Mouse (Mus musculus) Patski (cell line): ENCODE measurements at regions not wholly inside any gene's neighbourhood (a gene's known extent, or its start where the extent isn't known, plus 50 kb on each side); places are given as distances from the start of the nearest gene placed in this dataset.

Experiments
- ATAC-seq: fragments of 100-300 bp; one replicate; pipeline ENCODE4 v1.8.0; 2021
- CTCF ChIA-PET: fragments of 350-600 bp; sonication (Branson Sonifier 250); formaldehyde crosslinking; loops from one replicate; lab custom pipeline; 2022; ENCODE audit warnings: inconsistent platforms; lab: Charles Lee
- POLR2A ChIA-PET: fragments of 350-600 bp; sonication (Branson Sonifier 250); formaldehyde crosslinking; loops from one replicate; lab custom pipeline; 2022; ENCODE audit warnings: antibody characterized with exemption, inconsistent platforms; lab: Charles Lee
- DNase-seq: peaks from one replicate; pipeline ENCODE4 v3.0.0-alpha.2; 2011; ENCODE audit warnings: low read depth, low spot score
- H3K27me3 ChIP-seq: fragments of 371-371 bp; one replicate; pipeline ENCODE4 v1.5.1; 2021
- CTCF ChIP-seq: fragments of 100-300 bp; IDR thresholded peaks from one replicate; pipeline ENCODE4 v1.5.1; 2021
- in situ Hi-C: fragments of 300-500 bp; cut with MboI; formaldehyde crosslinking; loops from 3 replicates; pipeline ENCODE4 v1.11.1; 2018; ENCODE audit warnings: low pct_unique_long_range_greater_than_20kb, mixed read lengths

GRCm38 (mm10) chr9:85414391-85414790, 87.2 kb upstream of the Tent5a start:
- peaks cover 5% of the 10 kb centered on the region for H3K27me3 ChIP-seq
- in situ Hi-C loops, result no loop called here
- ATAC-seq (no peak), DNase-seq (no peak)
- TF ChIP-seq CTCF, result no peak
- CTCF ChIA-PET, result no interaction called here
- POLR2A ChIA-PET, result no interaction called here

GRCm38 (mm10) chr9:85413813-85414212, 86.7 kb upstream of the Tent5a start:
- DNase-seq (no peak), ATAC-seq (no peak)
- TF ChIP-seq CTCF, result no peak
- H3K27me3 ChIP-seq, result peaks cover 5% of the 10 kb centered on the region
- ChIA-PET POLR2A (no interaction called here), CTCF (no interaction called here)
- in situ Hi-C loops, result no loop called here

DNA sequence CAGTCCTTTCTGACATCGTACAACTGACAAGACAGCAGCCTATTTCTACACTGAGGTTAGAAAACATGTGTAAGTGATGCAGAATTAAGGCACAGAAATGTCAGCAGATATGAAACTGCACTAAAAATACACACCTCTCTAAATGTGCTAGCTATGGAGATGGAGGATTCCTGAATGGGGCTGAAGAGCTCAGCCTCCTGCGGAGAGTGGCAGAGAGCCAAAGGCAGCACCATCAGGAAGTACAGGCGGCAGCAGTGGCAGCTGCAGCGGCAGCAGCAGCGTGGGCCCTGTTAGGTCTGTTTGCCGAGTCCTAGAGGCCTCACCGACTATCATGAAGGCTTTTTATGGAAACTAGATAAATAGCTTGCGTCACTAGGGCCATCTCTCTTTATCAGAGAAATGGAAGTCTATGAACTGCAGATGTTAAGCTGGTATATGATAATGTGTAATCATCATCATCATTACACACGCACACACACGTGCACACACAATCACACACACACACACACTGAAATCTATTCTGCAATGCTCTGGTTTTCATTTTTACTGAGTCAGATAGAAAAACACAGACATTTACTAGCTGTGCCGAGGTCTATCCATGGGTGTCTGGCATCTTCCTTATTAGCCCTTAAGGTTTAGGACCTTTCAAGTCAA, 83.6 kb upstream of the Tent5a start:
- POLR2A ChIA-PET, result no interaction called here
- CTCF ChIA-PET, result interaction anchor here (1.4 kb wide), 1 partner anchor 13 kb away, joined by 6 read pairs; no protein-coding TSS in a partner anchor
- H3K27me3 ChIP-seq, result peaks cover 5% of the 10 kb centered on the region
- ATAC-seq (peak; percentile 60), DNase-seq (no peak)
- in situ Hi-C loops, result no loop called here
- TF ChIP-seq CTCF, result no peak

DNA sequence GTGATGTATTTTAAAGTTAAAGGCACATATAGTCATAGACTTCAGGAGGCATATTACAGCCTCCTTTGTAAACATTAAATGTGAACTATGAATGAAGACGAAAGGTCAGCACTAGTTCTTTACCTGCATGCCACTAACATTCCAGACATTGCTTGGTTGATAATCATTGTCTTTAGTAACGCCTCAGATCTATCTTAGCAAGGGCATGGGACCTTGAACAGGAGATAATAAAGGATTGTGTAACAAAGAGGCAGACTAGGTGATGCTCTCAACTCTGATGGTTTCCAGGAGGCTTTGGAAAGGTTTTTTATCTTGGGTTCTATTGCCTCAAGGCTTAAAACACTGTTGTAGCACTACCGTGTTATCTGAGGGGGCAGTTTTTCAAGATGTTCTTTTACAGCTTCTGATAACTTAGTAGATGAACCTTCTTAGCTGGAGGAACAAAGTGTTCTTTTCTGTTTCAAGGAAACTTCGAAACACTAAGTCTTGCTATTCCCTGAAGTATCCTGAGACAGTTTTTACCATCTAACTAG, 82.9 kb upstream of the Tent5a start:
- H3K27me3 ChIP-seq, result peaks cover 5% of the 10 kb centered on the region
- no peak for TF ChIP-seq CTCF
- ATAC-seq, result no peak
- CTCF ChIA-PET, result interaction anchor here (1.4 kb wide), 2 partner anchors 12 to 35 kb away, joined by 3 to 6 read pairs; no protein-coding TSS in a partner anchor
- no peak for DNase-seq
- in situ Hi-C loops, result no loop called here
- POLR2A ChIA-PET, result no interaction called here

DNA sequence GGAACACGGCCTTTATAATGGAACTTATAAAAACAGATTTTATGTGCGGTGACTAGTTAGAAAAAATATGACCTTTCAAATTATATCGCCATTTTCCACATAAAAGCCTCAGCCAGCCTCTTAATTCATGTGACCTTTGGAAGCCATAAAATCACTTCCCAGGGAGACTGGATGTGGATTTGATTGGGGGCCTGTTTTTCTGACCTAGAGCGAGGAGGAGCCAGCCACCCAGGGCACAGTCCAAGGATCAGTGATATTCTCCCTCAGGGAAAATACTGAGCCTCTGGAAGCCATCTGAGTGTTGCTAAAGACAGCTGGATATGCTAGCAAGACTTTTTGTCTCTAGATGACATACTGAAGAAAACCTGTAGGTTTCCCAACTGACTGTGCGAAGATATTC, 81.3 kb upstream of the Tent5a start:
- ATAC-seq, result no peak
- no peaks in the 10 kb centered on the region for H3K27me3 ChIP-seq
- ChIA-PET CTCF (interaction anchor here (1.0 to 1.8 kb wide), 3 partner anchors 10 to 33 kb away, joined by 3 to 4 read pairs (median 4); no protein-coding TSS in a partner anchor), POLR2A (interaction anchor here (0.7 kb wide), 1 partner anchor 30 kb away, joined by 5 read pairs; no protein-coding TSS in a partner anchor)
- in situ Hi-C loops, result no loop called here
- no peak for DNase-seq
- TF ChIP-seq CTCF, result no peak

GRCm38 (mm10) chr9:85407592-85407991, 80.4 kb upstream of the Tent5a start:
- DNase-seq, result no peak
- ATAC-seq, result no peak
- ChIA-PET POLR2A (no interaction called here), CTCF (interaction anchor here (1.0 to 1.8 kb wide), 2 partner anchors 9 to 14 kb away, joined by 4 read pairs; no protein-coding TSS in a partner anchor)
- in situ Hi-C loops, result no loop called here
- no peaks in the 10 kb centered on the region for H3K27me3 ChIP-seq
- no peak for TF ChIP-seq CTCF

GRCm38 (mm10) chr9:85401736-85402135, 74.6 kb upstream of the Tent5a start:
- no peak for DNase-seq
- no peak for ATAC-seq
- ChIA-PET CTCF (no interaction called here), POLR2A (interaction anchor here (0.7 kb wide), 1 partner anchor 614 kb away, joined by 5 read pairs; no protein-coding TSS in a partner anchor)
- no peaks in the 10 kb centered on the region for H3K27me3 ChIP-seq
- no peak for TF ChIP-seq CTCF
- in situ Hi-C loops, result no loop called here

- POLR2A ChIA-PET, result interaction anchor here (0.7 kb wide), 1 partner anchor 613 kb away, joined by 5 read pairs; no protein-coding TSS in a partner anchor
- TF ChIP-seq CTCF, result no peak
- in situ Hi-C loops, result no loop called here
These were observed 73.6 kb upstream of the Tent5a start for GRCm38 (mm10) chr9:85400600-85401313.

GRCm38 (mm10) chr9:85394975-85395374, 67.8 kb upstream of the Tent5a start:
- TF ChIP-seq CTCF, result no peak
- ATAC-seq (no peak), DNase-seq (no peak)
- H3K27me3 ChIP-seq, result no peaks in the 10 kb centered on the region
- POLR2A ChIA-PET, result no interaction called here
- in situ Hi-C loops, result no loop called here
- CTCF ChIA-PET, result interaction anchor here (1.2 kb wide), 1 partner anchor 13 kb away, joined by 3 read pairs; no protein-coding TSS in a partner anchor

More at GRCm38 (mm10) chr9:85400600-85401313, 73.6 kb upstream of the Tent5a start:
- DNase-seq (no peak), ATAC-seq (no peak)
- H3K27me3 ChIP-seq, result no peaks in the 10 kb centered on the region
- CTCF ChIA-PET, result no interaction called here

GRCm38 (mm10) chr9:85391283-85391682, 64.1 kb upstream of the Tent5a start:
- ATAC-seq, result no peak
- CTCF ChIA-PET, result no interaction called here
- POLR2A ChIA-PET, result no interaction called here
- TF ChIP-seq CTCF, result no peak
- no peaks in the 10 kb centered on the region for H3K27me3 ChIP-seq
- DNase-seq, result no peak
- in situ Hi-C loops, result no loop called here
